Mouse (Mus musculus): Measurements from ENCODE around the gene C1qtnf6. TPM values are rescaled to one million over a fixed set of nuclear protein-coding genes. Genes with fewer than 3 reads are reported as not detected.
A peak's percentile ranks its signal among the peaks of the same experiment; 100 is the strongest.

C1qtnf6 gene
- polyA plus RNA-seq, 1 experiment from 2014 or later: 7.7 TPM

DNA sequence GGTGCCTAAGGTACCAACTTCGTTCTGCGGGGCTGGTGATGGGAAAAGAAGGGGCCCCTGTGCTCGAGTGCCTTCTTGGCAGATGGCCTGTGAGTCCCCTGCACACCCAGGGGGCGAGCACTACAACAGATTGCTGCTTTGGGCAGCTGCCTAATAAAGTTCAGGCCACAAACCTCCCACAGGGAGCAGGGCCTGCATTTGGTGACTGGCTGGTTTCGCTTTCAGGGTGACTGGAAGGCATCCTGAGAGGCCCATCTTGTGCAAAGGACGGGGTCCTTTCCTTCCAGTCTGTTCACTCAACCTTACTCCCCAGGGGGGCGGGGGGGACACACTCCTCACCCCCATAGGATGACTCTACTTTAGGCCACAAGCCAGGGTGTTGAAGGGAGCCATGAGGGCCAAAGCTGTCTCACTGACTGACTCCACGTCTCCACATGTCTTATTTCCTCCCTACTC is 21.1 kb downstream of the C1qtnf6 start:
- Histone ChIP-seq H3K4me1 (peaks cover 11% of the 10 kb centered on the region), H3K27me3 (replicated peaks) (no peaks in the 10 kb centered on the region), H3K4me3 (replicated peaks) (no peak overlapping the region), H3K36me3 (no peaks in the 10 kb centered on the region), H3K27ac (replicated peaks) (no peak overlapping the region), H3K9ac (replicated peaks) (no peak overlapping the region), H3K9me3 (replicated peaks) (no peaks in the 10 kb centered on the region), H3K4me2 (peak overlapping the region; percentile 16; the same call in 1 of the 2 replicates)
- no peak for ATAC-seq (ENCODE audit: low FRiP score)
- WGBS: 48% methylated on average over 8 of the region's 8 CpGs

DNA sequence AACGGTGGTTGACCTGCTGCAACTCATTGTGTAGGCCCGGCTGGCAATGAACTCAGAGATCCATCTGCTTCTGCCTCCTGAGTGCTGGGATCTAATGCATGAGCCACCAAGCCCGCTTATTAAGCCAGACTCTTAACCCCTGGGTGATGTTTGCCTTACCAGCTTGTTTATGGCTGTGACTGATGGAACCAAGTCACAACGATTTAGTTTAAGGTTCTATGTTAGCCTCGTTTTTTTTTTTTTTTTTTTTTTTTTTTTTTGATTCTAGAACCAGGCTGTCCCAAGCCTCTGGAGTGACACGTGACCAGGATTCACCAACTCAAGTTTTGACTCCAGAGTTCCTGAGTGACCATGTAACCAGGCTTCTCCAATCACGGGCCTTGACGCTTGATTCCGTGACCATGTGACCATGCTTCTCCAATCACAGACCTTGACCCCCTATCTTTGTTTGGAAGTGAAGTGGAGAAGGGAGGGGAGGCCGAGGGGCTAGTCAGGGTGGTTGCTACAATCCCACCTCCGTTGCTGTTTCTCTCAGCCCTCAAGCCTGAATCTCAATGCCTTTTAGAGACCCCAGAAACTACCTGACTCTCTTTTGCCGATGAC is 21.8 kb downstream of the C1qtnf6 start:
- Histone ChIP-seq H3K9me3 (replicated peaks) (no peaks in the 10 kb centered on the region), H3K27me3 (replicated peaks) (no peaks in the 10 kb centered on the region), H3K27ac (replicated peaks) (no peak overlapping the region), H3K4me1 (peaks cover 8% of the 10 kb centered on the region), H3K9ac (replicated peaks) (no peak overlapping the region), H3K36me3 (no peaks in the 10 kb centered on the region), H3K4me2 (peak overlapping the region; percentile 16; the same call in 1 of the 2 replicates), H3K4me3 (replicated peaks) (no peak overlapping the region)
- peak; percentile 63; the same call in 1 of the 2 replicates for ATAC-seq (ENCODE audit: low FRiP score)
- 43% methylated on average over 12 of the region's 12 CpGs for WGBS

DNA sequence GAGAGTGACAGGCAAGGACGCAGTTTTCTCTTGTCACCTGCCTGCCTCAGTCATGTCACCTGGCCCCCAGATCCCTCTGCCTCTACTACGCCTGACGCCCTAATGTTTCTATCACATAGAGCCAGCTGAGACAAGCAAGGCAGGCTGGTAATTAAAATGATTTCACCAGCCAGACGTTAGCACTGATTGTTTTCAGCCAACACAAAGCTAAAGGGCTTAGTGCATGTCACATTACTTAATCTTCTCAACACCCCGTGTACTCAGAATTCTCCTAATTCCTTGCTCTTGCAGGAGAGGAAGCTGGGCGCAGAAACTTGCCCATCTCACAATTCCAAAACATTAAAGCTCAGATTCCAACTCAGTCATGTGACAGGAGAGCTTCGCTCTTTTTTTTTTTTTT is 22.8 kb downstream of the C1qtnf6 start:
- no peak overlapping the region for H3K4me3 ChIP-seq (replicated peaks)
- peaks cover 8% of the 10 kb centered on the region for H3K4me1 ChIP-seq
- WGBS: 68% methylated on average over 7 of the region's 7 CpGs
- H3K27ac ChIP-seq (replicated peaks): no peak overlapping the region
- H3K27me3 ChIP-seq (replicated peaks): no peaks in the 10 kb centered on the region
- ATAC-seq (ENCODE audit: low FRiP score): no peak
- H3K9ac ChIP-seq (replicated peaks): no peak overlapping the region
- H3K4me2 ChIP-seq: no peak overlapping the region
- no peaks in the 10 kb centered on the region for H3K36me3 ChIP-seq
- H3K9me3 ChIP-seq (replicated peaks): no peaks in the 10 kb centered on the region

DNA sequence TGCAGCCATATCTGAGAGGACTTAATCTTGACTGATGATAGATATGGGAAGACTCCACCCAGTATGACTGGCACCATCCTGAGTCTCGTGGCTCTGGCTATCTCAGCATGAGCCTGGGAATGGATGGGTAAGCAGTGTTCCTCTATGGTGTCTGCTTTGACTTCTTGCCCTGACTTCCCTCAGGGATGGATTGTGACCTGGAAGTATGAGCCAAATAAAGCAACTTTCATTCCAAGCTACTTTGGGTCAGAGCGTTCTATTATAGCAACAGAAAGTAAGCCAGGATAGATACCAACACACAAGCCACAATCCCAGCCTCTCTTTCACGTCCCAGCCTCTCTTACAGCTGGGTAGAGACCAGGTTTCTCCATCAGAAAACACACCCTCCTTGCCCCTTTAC is 25.7 kb downstream of the C1qtnf6 start:
- H3K27ac ChIP-seq (replicated peaks): no peak overlapping the region
- H3K27me3 ChIP-seq (replicated peaks): no peaks in the 10 kb centered on the region
- H3K36me3 ChIP-seq: no peaks in the 10 kb centered on the region
- peaks cover 8% of the 10 kb centered on the region for H3K4me1 ChIP-seq
- WGBS: 89% methylated on average over 3 of the region's 3 CpGs
- ATAC-seq (ENCODE audit: low FRiP score): no peak
- H3K4me2 ChIP-seq: no peak overlapping the region
- H3K9me3 ChIP-seq (replicated peaks): no peaks in the 10 kb centered on the region
- H3K4me3 ChIP-seq (replicated peaks): no peak overlapping the region
- no peak overlapping the region for H3K9ac ChIP-seq (replicated peaks)

DNA sequence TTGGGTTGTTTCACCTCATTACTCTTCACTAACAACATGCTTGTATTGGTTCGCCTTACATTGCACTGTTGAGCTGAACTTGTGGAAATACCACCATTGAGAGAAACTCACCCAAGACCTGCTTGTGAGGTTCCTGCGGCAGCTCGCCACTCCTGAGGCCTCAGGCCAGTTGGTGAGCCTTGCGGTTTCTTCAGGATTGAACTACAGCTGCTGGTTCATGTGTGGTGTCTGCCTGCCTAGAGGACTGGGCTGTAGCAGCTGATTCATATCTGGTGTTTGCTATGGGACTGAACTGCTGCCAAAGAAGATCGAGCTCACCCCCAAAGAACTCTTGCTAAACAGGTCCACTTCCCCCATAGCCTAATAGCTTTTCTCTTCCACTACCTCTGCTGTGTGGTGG is 26.4 kb downstream of the C1qtnf6 start:
- Histone ChIP-seq H3K9me3 (replicated peaks) (no peaks in the 10 kb centered on the region), H3K27me3 (replicated peaks) (no peaks in the 10 kb centered on the region), H3K4me1 (peaks cover 4% of the 10 kb centered on the region), H3K27ac (replicated peaks) (no peak overlapping the region), H3K4me3 (replicated peaks) (no peak overlapping the region), H3K4me2 (no peak overlapping the region), H3K36me3 (no peaks in the 10 kb centered on the region), H3K9ac (replicated peaks) (no peak overlapping the region)
- no peak for ATAC-seq (ENCODE audit: low FRiP score)
- 91% methylated on average over 5 of the region's 5 CpGs for WGBS

DNA sequence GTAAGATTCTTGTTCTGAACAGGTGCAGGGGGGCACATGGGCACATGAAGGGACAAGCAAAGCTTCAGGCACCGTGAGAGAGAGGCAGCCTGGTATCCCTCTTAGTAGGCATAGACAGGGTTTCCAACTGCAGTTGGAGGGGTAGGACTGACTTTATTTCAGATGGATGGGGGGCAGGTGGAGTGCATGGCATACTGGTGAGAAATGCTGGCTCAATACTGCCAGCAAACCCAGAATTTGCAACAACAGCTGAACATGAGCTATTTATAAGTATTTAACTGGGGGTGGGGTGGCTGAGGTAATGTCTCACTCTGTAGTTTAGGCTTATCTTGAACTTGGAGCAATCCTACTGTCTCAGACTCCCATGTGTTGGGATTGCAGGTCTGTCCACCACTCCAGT is 27.2 kb downstream of the C1qtnf6 start:
- WGBS: 86% methylated on average over 1 of the region's 1 CpGs
- Histone ChIP-seq H3K4me1 (no peaks in the 10 kb centered on the region), H3K9me3 (replicated peaks) (no peaks in the 10 kb centered on the region), H3K4me3 (replicated peaks) (no peak overlapping the region), H3K9ac (replicated peaks) (no peak overlapping the region), H3K27ac (replicated peaks) (no peak overlapping the region), H3K36me3 (no peaks in the 10 kb centered on the region), H3K27me3 (replicated peaks) (no peaks in the 10 kb centered on the region), H3K4me2 (no peak overlapping the region)
- no peak for ATAC-seq (ENCODE audit: low FRiP score)

DNA sequence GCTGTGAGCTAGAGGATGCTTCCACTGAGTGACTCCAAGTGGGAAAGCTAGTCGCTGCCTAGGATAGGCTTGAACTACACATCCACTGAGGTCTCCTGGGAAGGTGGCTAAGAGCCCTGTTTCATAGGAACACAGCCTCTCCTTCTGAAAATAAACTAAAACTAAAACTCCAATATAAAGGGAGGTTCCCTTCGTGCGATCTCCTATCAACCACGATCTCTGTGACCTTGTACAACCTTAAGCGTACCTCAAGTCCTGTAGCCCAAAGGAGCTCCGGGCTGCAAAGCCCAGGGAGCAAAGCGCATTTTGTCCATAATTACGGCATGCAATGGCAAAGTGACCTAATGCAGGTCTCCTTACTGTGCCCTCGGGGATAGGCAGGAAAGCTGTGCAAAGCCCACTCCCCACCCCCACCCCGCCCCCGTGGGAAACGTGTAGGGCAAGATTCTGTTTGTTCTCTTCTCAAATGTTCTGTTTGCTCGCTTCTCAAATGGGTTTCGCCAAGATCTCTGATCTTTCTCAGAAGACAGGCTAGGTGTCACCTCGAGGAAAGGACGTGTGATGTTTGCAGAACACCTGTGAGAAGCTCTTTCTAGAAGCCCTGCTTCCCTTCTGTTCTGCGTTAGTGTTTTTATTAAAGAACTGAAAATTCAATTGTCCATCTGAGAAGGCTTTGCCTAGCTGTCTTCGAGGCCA is 28.6 kb downstream of the C1qtnf6 start:
- no peak overlapping the region for H3K4me2 ChIP-seq
- no peaks in the 10 kb centered on the region for H3K9me3 ChIP-seq (replicated peaks)
- 86% methylated on average over 18 of the region's 18 CpGs for WGBS
- no peaks in the 10 kb centered on the region for H3K27me3 ChIP-seq (replicated peaks)
- ATAC-seq (ENCODE audit: low FRiP score): no peak
- no peaks in the 10 kb centered on the region for H3K36me3 ChIP-seq
- no peak overlapping the region for H3K4me3 ChIP-seq (replicated peaks)
- H3K4me1 ChIP-seq: no peaks in the 10 kb centered on the region
- H3K9ac ChIP-seq (replicated peaks): no peak overlapping the region
- no peak overlapping the region for H3K27ac ChIP-seq (replicated peaks)

DNA sequence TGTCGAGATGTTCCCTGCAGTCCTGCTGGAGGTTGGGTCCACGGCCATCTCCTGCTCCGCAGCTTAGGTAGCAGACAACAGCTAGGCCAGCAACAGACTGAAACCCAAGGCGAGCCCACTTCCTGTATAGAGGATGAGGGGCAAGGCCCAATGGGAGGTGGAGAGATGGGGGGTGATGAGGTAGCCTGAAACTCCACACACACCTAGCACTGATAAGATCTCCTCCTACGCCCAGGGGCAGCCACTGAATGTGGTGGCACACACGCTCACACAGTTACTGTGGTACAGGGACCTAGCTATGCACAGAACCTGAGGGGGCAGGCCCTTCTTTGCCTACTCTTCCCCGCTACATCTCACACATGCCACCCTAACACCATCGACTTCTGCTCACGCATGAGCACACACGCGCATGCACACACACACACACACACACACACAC is 36.2 kb downstream of the C1qtnf6 start, which contains the start of gene Il2rb:
TSS of gene Il2rb (minus strand) at position 304 of the 439 bp plus-strand sequence.
- H3K27me3 ChIP-seq (replicated peaks): no peaks in the 10 kb centered on the region
- no peaks in the 10 kb centered on the region for H3K9me3 ChIP-seq (replicated peaks)
- no peak for ATAC-seq (ENCODE audit: low FRiP score)
- no peak within 1 kb of the TSS for H3K4me2 ChIP-seq
- no peak within 1 kb of the TSS for H3K27ac ChIP-seq (replicated peaks)
- no peaks in the 10 kb centered on the region for H3K4me1 ChIP-seq
- H3K9ac ChIP-seq (replicated peaks): no peak within 1 kb of the TSS
- no peak within 1 kb of the TSS for H3K4me3 ChIP-seq (replicated peaks)
- WGBS: 91% methylated on average over 11 of the region's 11 CpGs
- no peaks in the 10 kb centered on the region for H3K36me3 ChIP-seq

DNA sequence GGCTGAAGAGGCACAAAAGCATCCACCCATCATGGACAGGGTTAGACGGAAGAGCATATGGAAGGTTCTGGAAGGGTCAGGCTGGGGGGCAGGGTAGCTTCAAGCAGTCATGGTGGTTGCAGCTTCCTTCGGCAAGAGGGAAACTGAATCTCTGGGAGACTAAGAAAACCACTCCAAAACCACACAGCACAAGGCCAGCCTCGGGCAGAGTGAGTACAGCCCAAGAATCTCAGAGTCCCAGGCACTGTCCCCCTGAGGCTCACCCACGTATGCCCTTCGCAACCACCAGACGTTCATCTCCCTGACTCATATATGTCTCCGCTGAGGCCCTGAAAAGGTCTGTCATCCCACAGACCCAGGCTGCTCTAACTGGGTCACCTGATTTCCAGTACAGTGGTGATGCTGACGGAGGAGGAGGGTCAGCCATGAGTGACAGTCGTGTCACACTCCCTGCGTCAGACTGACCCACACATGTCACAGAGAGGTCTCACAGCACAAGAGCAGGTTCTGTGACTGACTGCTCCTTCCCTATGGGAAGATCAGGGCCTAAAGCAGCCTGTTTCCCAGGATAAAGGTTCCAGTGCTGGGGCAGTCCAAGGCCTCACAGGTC is 37.7 kb downstream of the C1qtnf6 start:
- H3K36me3 ChIP-seq: no peaks in the 10 kb centered on the region
- no peak overlapping the region for H3K4me2 ChIP-seq
- H3K9ac ChIP-seq (replicated peaks): no peak overlapping the region
- H3K27me3 ChIP-seq (replicated peaks): no peaks in the 10 kb centered on the region
- no peaks in the 10 kb centered on the region for H3K9me3 ChIP-seq (replicated peaks)
- no peak overlapping the region for H3K27ac ChIP-seq (replicated peaks)
- WGBS: 76% methylated on average over 10 of the region's 10 CpGs
- no peak for ATAC-seq (ENCODE audit: low FRiP score)
- H3K4me1 ChIP-seq: no peaks in the 10 kb centered on the region
- no peak overlapping the region for H3K4me3 ChIP-seq (replicated peaks)

DNA sequence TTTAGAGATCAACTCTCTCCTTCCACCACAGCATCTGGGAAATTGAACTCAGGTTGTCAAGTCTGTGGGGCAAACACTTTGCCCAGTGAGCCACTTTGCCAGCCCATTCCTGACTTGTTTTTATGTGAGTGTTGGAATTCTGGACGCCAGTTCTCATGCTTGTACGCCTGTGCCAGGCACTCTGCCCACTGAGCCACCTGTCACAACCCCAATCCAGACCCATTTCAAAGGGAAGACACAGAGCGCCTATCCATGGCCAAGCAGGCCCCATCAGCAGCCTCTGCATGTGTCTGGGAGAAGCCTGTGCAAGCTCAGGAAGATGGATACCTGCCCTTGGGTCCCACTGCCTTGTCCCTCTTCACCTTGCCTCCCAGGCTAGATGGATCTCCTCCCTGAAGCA is 39.9 kb downstream of the C1qtnf6 start:
- ATAC-seq (ENCODE audit: low FRiP score): no peak
- 84% methylated on average over 3 of the region's 3 CpGs for WGBS
- H3K27ac ChIP-seq (replicated peaks): no peak overlapping the region
- H3K27me3 ChIP-seq (replicated peaks): no peaks in the 10 kb centered on the region
- H3K9me3 ChIP-seq (replicated peaks): no peaks in the 10 kb centered on the region
- H3K4me2 ChIP-seq: no peak overlapping the region
- H3K4me3 ChIP-seq (replicated peaks): no peak overlapping the region
- H3K4me1 ChIP-seq: no peaks in the 10 kb centered on the region
- no peaks in the 10 kb centered on the region for H3K36me3 ChIP-seq
- no peak overlapping the region for H3K9ac ChIP-seq (replicated peaks)

DNA sequence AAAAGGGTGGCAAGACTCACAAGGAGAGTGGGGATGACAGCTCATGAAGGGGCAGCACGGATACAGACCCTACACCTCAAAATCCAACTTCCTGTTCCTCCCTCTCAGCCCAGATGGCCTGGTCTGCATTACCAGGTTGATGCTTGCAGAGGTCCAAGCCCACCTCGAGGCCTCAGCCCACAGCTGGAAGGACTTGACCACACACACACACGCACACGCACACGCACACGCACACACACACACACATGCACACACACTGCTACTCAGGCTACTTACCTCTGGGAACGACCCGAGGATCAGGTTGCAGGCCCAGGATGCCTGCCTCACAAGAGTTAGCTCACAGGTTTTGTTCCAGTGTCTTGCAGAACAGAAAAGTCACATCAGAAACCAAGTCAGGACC is 41.3 kb downstream of the C1qtnf6 start:
- ATAC-seq (ENCODE audit: low FRiP score): no peak
- 76% methylated on average over 8 of the region's 8 CpGs for WGBS
- H3K27me3 ChIP-seq (replicated peaks): no peaks in the 10 kb centered on the region
- H3K4me3 ChIP-seq (replicated peaks): no peak overlapping the region
- no peaks in the 10 kb centered on the region for H3K9me3 ChIP-seq (replicated peaks)
- H3K9ac ChIP-seq (replicated peaks): no peak overlapping the region
- H3K27ac ChIP-seq (replicated peaks): no peak overlapping the region
- H3K4me2 ChIP-seq: no peak overlapping the region
- no peaks in the 10 kb centered on the region for H3K4me1 ChIP-seq
- H3K36me3 ChIP-seq: no peaks in the 10 kb centered on the region

DNA sequence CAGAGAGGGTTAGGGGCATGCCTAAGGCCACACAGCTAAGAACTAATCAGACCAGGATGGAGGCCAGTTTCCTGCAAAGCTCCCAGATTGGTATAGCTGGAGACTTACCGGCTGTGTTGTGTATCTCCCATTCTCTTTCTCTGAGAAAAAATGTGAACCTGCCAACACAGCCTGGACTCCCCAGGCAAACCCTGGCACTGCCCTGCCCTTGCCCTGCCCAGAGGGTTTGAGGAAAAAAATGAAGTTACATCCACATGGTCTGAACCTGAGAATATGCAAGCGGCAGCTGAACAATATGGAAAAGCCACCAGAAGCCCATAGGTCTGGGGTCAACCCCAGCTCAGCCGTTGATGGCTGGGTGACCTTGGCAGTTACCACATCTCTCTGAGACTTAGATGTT is 42.0 kb downstream of the C1qtnf6 start:
- no peaks in the 10 kb centered on the region for H3K36me3 ChIP-seq
- H3K4me2 ChIP-seq: no peak overlapping the region
- ATAC-seq (ENCODE audit: low FRiP score): no peak
- no peaks in the 10 kb centered on the region for H3K27me3 ChIP-seq (replicated peaks)
- H3K9me3 ChIP-seq (replicated peaks): no peaks in the 10 kb centered on the region
- WGBS: 94% methylated on average over 3 of the region's 3 CpGs
- no peak overlapping the region for H3K4me3 ChIP-seq (replicated peaks)
- H3K27ac ChIP-seq (replicated peaks): no peak overlapping the region
- H3K4me1 ChIP-seq: no peaks in the 10 kb centered on the region
- H3K9ac ChIP-seq (replicated peaks): no peak overlapping the region

All from neural tube, embryonic 15.5 days (tissue).